Mouse (Mus musculus) forebrain, embryonic 14.5 days (tissue): ENCODE measurements around the gene Cybc1. TPM values are rescaled to one million over a fixed set of nuclear protein-coding genes. Genes with fewer than 3 reads are reported as not detected.

Experiments
- ATAC-seq: fragments of 200-750 bp; cut with Nextera tagmentation; 2 replicates; pipeline ENCODE4 v1.8.0; 2017; ENCODE audit warnings: mild to moderate bottlenecking, moderate library complexity
- DNase-seq: peaks from one replicate; pipeline ENCODE4 v3.0.0-alpha.2; 2015; ENCODE audit warnings: low spot score
- H3K27ac ChIP-seq: fragments of 300-500 bp; sonication (generic); 2 replicates; pipeline ENCODE4 v1.5.1; 2014; ENCODE audit warnings: low read depth, mild to moderate bottlenecking, control low read depth, low read length, moderate library complexity
- H3K27me3 ChIP-seq: fragments of 300-500 bp; sonication (generic); replicated peaks from 2 replicates; pipeline ENCODE4 v1.6.1; 2014; ENCODE audit warnings: low read length, control low read depth, mixed read lengths; ENCODE audit not compliant: control insufficient read depth, insufficient read depth
- H3K36me3 ChIP-seq: fragments of 300-500 bp; sonication (generic); 2 replicates; pipeline ENCODE4 v1.6.1; 2014; ENCODE audit warnings: low read length, control low read depth; ENCODE audit not compliant: control insufficient read depth, insufficient read depth
- H3K4me1 ChIP-seq: fragments of 300-500 bp; sonication (generic); 2 replicates; pipeline ENCODE4 v1.6.1; 2014; ENCODE audit warnings: antibody characterized with exemption, low read length, control low read depth; ENCODE audit not compliant: control insufficient read depth, insufficient read depth
- H3K4me2 ChIP-seq: fragments of 300-500 bp; sonication (generic); 2 replicates; pipeline ENCODE4 v1.6.1; 2014; ENCODE audit warnings: mild to moderate bottlenecking, control low read depth, low read length
- H3K4me3 ChIP-seq: fragments of 300-500 bp; sonication (generic); 2 replicates; pipeline ENCODE4 v1.5.1; 2014; ENCODE audit warnings: low read depth, low read length, control low read depth
- H3K9ac ChIP-seq: fragments of 300-500 bp; sonication (generic); 2 replicates; pipeline ENCODE4 v1.6.1; 2014; ENCODE audit warnings: mild to moderate bottlenecking, low read length, control low read depth, moderate library complexity
- H3K9me3 ChIP-seq: fragments of 300-500 bp; sonication (generic); replicated peaks from 2 replicates; pipeline ENCODE4 v1.6.1; 2016; ENCODE audit warnings: low read length, control low read depth, mixed read lengths; ENCODE audit not compliant: control insufficient read depth
- WGBS: fragments of 180-500 bp; shearing (Covaris S2); extraction: QIAGEN DNeasy Blood & Tissue Kit; methylation state at CpG from one replicate; pipeline ENCODE4 v1.1.7; 2014; 5-methylcytosine and 5-hydroxymethylcytosine counted together
- polyA plus RNA-seq: library from polyadenylated mRNA; unstranded; fragments of >200 nt; fragmentation: Nextera tagmentation; extraction: Ambion mirVana; gene quantifications from 2 replicates; pipeline ENCODE4 v1.2.1, GENCODE M21; 2014

The Cybc1 gene
- polyA plus RNA-seq, 1 experiment from 2014 or later = 46.0 TPM

GRCm38 (mm10) chr11:121221321-121222010 is 7.7 kb downstream of the Cybc1 start:
- Histone ChIP-seq H3K27ac (no peak overlapping the region), H3K27me3 (no peaks in the 10 kb centered on the region), H3K4me2 (no peak overlapping the region), H3K9ac (no peak overlapping the region), H3K9me3 (no peaks in the 10 kb centered on the region), H3K36me3 (peaks cover 90% of the 10 kb centered on the region), H3K4me3 (no peak overlapping the region), H3K4me1 (no peaks in the 10 kb centered on the region)
- WGBS = 93% methylated on average over 6 of the region's 6 CpGs
- DNase-seq = no peak
- ATAC-seq = no peak

GRCm38 (mm10) chr11:121220771-121221170 is 8.4 kb downstream of the Cybc1 start:
- no peak overlapping the region for H3K9ac ChIP-seq
- H3K36me3 ChIP-seq = peaks cover 88% of the 10 kb centered on the region
- ATAC-seq (no peak), DNase-seq (no peak)
- no peaks in the 10 kb centered on the region for H3K4me1 ChIP-seq
- no peaks in the 10 kb centered on the region for H3K9me3 ChIP-seq
- no peak overlapping the region for H3K4me2 ChIP-seq
- no peaks in the 10 kb centered on the region for H3K27me3 ChIP-seq
- no peak overlapping the region for H3K4me3 ChIP-seq
- 98% methylated on average over 5 of the region's 5 CpGs for WGBS
- H3K27ac ChIP-seq = no peak overlapping the region

GRCm38 (mm10) chr11:121219776-121220175 is 9.3 kb downstream of the Cybc1 start:
- Histone ChIP-seq H3K27me3 (no peaks in the 10 kb centered on the region), H3K4me1 (no peaks in the 10 kb centered on the region), H3K27ac (no peak overlapping the region), H3K4me2 (no peak overlapping the region), H3K4me3 (no peak overlapping the region), H3K9ac (no peak overlapping the region), H3K9me3 (no peaks in the 10 kb centered on the region), H3K36me3 (peaks cover 82% of the 10 kb centered on the region)
- WGBS = 92% methylated on average over 11 of the region's 11 CpGs
- no peak for DNase-seq
- no peak for ATAC-seq

GRCm38 (mm10) chr11:121216831-121217230 is 12.3 kb downstream of the Cybc1 start:
- Histone ChIP-seq H3K36me3 (peaks cover 58% of the 10 kb centered on the region), H3K9ac (no peak overlapping the region), H3K4me3 (no peak overlapping the region), H3K27ac (no peak overlapping the region), H3K9me3 (no peaks in the 10 kb centered on the region), H3K4me1 (no peaks in the 10 kb centered on the region), H3K4me2 (no peak overlapping the region), H3K27me3 (no peaks in the 10 kb centered on the region)
- DNase-seq (no peak), ATAC-seq (no peak)
- WGBS = 94% methylated on average over 3 of the region's 3 CpGs

- Histone ChIP-seq H3K36me3 (peaks cover 9% of the 10 kb centered on the region; the same call in 1 of the 2 replicates), H3K4me2 (peak within 1 kb of the TSS; percentile 75), H3K9me3 (no peaks in the 10 kb centered on the region), H3K4me3 (peak within 1 kb of the TSS; percentile 66), H3K27me3 (no peaks in the 10 kb centered on the region), H3K4me1 (peaks cover 4% of the 10 kb centered on the region; the same call in 1 of the 2 replicates), H3K9ac (peak within 1 kb of the TSS; percentile 79), H3K27ac (peak within 1 kb of the TSS; percentile 85)
- under 1% methylated on average over 70 of the region's 70 CpGs for WGBS
- ATAC-seq (peak; percentile 98), DNase-seq (peak; percentile 97)
Measured at GRCm38 (mm10) chr11:121204161-121205006, 24.7 kb downstream of the Cybc1 start, which contains the start of the genes Hexdc and Ogfod3. Gene Hexdc (plus strand): TSS chr11:121204433. Gene Ogfod3 (minus strand): TSS chr11:121204711.

GRCm38 (mm10) chr11:121203859-121204160 is 25.3 kb downstream of the Cybc1 start:
- H3K9me3 ChIP-seq = no peaks in the 10 kb centered on the region
- H3K4me3 ChIP-seq = peak overlapping the region; percentile 66
- H3K27ac ChIP-seq = peak overlapping the region; percentile 85; the same call in 1 of the 2 replicates
- DNase-seq (no peak), ATAC-seq (no peak)
- 0% methylated on average over 5 of the region's 5 CpGs for WGBS
- peak overlapping the region; percentile 79; the same call in 1 of the 2 replicates for H3K9ac ChIP-seq
- no peaks in the 10 kb centered on the region for H3K27me3 ChIP-seq
- peaks cover 4% of the 10 kb centered on the region; the same call in 1 of the 2 replicates for H3K4me1 ChIP-seq
- H3K4me2 ChIP-seq = peak overlapping the region; percentile 75
- peaks cover 9% of the 10 kb centered on the region; the same call in 1 of the 2 replicates for H3K36me3 ChIP-seq

GRCm38 (mm10) chr11:121201436-121202198 is 27.5 kb downstream of the Cybc1 start:
- Histone ChIP-seq H3K9ac (no peak overlapping the region), H3K27me3 (no peaks in the 10 kb centered on the region), H3K4me3 (no peak overlapping the region), H3K4me2 (no peak overlapping the region), H3K4me1 (peaks cover 4% of the 10 kb centered on the region; the same call in 1 of the 2 replicates), H3K36me3 (no peaks in the 10 kb centered on the region), H3K27ac (no peak overlapping the region), H3K9me3 (no peaks in the 10 kb centered on the region)
- DNase-seq (peak; percentile 19), ATAC-seq (no peak)
- 54% methylated on average over 11 of the region's 11 CpGs for WGBS

- no peak overlapping the region for H3K27ac ChIP-seq
- DNase-seq (no peak), ATAC-seq (no peak)
- H3K27me3 ChIP-seq = no peaks in the 10 kb centered on the region
- no peaks in the 10 kb centered on the region for H3K9me3 ChIP-seq
- no peak overlapping the region for H3K9ac ChIP-seq
- H3K4me1 ChIP-seq = peaks cover 4% of the 10 kb centered on the region; the same call in 1 of the 2 replicates
- no peak overlapping the region for H3K4me2 ChIP-seq
- H3K4me3 ChIP-seq = no peak overlapping the region
- H3K36me3 ChIP-seq = peaks cover 4% of the 10 kb centered on the region; the same call in 1 of the 2 replicates
- WGBS = 92% methylated on average over 6 of the region's 6 CpGs
Measured at GRCm38 (mm10) chr11:121200781-121201180, 28.3 kb downstream of the Cybc1 start.
